In the genomic region with DNA sequence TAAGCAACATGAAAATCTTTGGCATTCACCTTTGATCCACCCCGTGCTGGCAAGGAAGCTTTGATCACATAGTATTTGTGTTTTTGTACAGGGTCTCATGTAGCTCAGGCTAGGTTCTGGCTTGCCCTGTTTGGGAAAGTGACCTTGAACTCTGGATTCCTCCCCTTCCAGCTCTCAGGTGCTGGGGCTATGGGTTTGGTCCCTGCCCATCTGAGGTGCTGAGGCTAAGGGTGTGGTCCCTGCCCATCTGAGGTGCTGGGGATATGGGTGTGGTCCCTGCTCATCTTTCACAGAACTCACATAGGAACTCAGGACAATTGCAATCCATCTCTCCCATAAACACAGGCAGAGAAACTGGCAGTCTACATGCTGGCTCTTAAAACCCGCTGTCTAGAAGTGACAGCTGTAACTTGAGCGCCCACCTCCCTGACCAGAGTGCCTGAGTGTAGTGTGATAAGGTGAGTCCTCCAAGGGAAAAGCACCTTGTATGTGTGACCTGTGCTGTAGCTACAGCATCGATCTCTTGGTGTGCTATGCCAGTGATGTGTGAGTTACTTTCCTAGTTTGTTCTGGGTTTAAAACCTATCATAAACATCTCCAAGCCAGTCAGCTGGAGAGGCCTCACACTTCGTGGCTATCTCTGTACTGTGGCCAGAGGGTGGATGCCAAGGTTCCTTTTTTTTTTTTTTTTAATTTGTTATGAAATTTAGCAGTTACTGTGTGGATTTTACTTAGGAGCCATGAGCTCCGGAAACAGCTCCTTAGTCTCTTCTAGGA, we compare ENCODE assay signal across 13 mouse cellular contexts.
DNase-seq lines count a peak whose midpoint lies in the region; ATAC-seq and TF ChIP-seq lines count a peak whose summit lies in the region.
"Had no signal": no experiment of that assay in that cellular context is flagged by ENCODE, and none has a peak within 500 bp of the region (broad histone marks: within the 10 kb centered on the region; RNA-seq: fewer than 3 reads in every experiment).

No protein-coding gene starts in this region.

- no peak for TF ChIP-seq CTCF in heart, postnatal 0 days (IDR thresholded peaks at IDR 0.05; ENCODE audit: low read depth)

- H3K27me3 ChIP-seq in forebrain, embryonic 13.5 days, result no peaks in the 10 kb centered on the region
- no peaks in the 10 kb centered on the region for H3K27me3 ChIP-seq in forebrain, embryonic 12.5 days
- no peaks in the 10 kb centered on the region for H3K27me3 ChIP-seq in lung, embryonic 15.5 days
- no peaks in the 10 kb centered on the region for H3K27me3 ChIP-seq in heart, postnatal 0 days (ENCODE audit: control insufficient read depth, insufficient read depth, low read length)
- H3K27me3 ChIP-seq: embryonic facial prominence, embryonic 13.5 days had no signal

- H3K36me3 ChIP-seq in forebrain, embryonic 13.5 days (ENCODE audit: poor library complexity, severe bottlenecking), result no peaks in the 10 kb centered on the region
- H3K36me3 ChIP-seq in forebrain, embryonic 12.5 days (replicated peaks), result no peaks in the 10 kb centered on the region
- H3K36me3 ChIP-seq in lung, embryonic 15.5 days, result no peaks in the 10 kb centered on the region
- H3K36me3 ChIP-seq in heart, postnatal 0 days (replicated peaks; ENCODE audit: control insufficient read depth, insufficient read depth, low read length), result no peaks in the 10 kb centered on the region
- H3K36me3 ChIP-seq: embryonic facial prominence, embryonic 13.5 days had no signal

- no peaks in the 10 kb centered on the region for H3K9me3 ChIP-seq in forebrain, embryonic 13.5 days (replicated peaks)
- H3K9me3 ChIP-seq in forebrain, embryonic 12.5 days, result no peaks in the 10 kb centered on the region
- H3K9me3 ChIP-seq in lung, embryonic 15.5 days, result no peaks in the 10 kb centered on the region
- no peaks in the 10 kb centered on the region for H3K9me3 ChIP-seq in heart, postnatal 0 days (replicated peaks; ENCODE audit: control insufficient read depth, low read length)
- H3K9me3 ChIP-seq: embryonic facial prominence, embryonic 13.5 days; G1E had no signal

- no peak overlapping the region for H3K4me3 ChIP-seq in forebrain, embryonic 13.5 days
- no peak overlapping the region for H3K4me3 ChIP-seq in forebrain, embryonic 12.5 days (replicated peaks)
- no peak overlapping the region for H3K4me3 ChIP-seq in lung, embryonic 15.5 days
- H3K4me3 ChIP-seq in heart, postnatal 0 days (ENCODE audit: low read depth, low read length), result no peak overlapping the region
- H3K4me3 ChIP-seq: embryonic facial prominence, embryonic 13.5 days had no signal

- no peak overlapping the region for H3K9ac ChIP-seq in forebrain, embryonic 13.5 days
- H3K9ac ChIP-seq in forebrain, embryonic 12.5 days, result no peak overlapping the region
- H3K9ac ChIP-seq in lung, embryonic 15.5 days, result no peak overlapping the region
- no peak overlapping the region; the same call in 1 of the 2 replicates for H3K9ac ChIP-seq in heart, postnatal 0 days (replicated peaks; ENCODE audit: low read depth, low read length)
- H3K9ac ChIP-seq: embryonic facial prominence, embryonic 13.5 days had no signal

- peaks cover 9% of the 10 kb centered on the region; the same call in 1 of the 2 replicates for H3K4me1 ChIP-seq in forebrain, embryonic 13.5 days
- peaks cover 4% of the 10 kb centered on the region for H3K4me1 ChIP-seq in forebrain, embryonic 12.5 days
- peaks cover 4% of the 10 kb centered on the region; the same call in 1 of the 2 replicates for H3K4me1 ChIP-seq in lung, embryonic 15.5 days
- peaks cover 7% of the 10 kb centered on the region for H3K4me1 ChIP-seq in heart, postnatal 0 days (ENCODE audit: control insufficient read depth, insufficient read depth)

- no peak overlapping the region for H3K27ac ChIP-seq in forebrain, embryonic 13.5 days
- H3K27ac ChIP-seq in forebrain, embryonic 12.5 days, result no peak overlapping the region
- H3K27ac ChIP-seq in lung, embryonic 15.5 days, result no peak overlapping the region
- peak overlapping the region; percentile 88 for H3K27ac ChIP-seq in heart, postnatal 0 days (ENCODE audit: low read depth)
- H3K27ac ChIP-seq: embryonic facial prominence, embryonic 13.5 days had no signal

- ATAC-seq in forebrain, embryonic 13.5 days, result peak; percentile 24; the same call in 1 of the 2 replicates
- ATAC-seq in forebrain, embryonic 12.5 days (ENCODE audit: low FRiP score), result no peak
- peak; percentile 81 for ATAC-seq in lung, embryonic 15.5 days (ENCODE audit: borderline replicate concordance, extremely low read depth, low FRiP score, low TSS enrichment)
- ATAC-seq in heart, postnatal 0 days (ENCODE audit: insufficient read depth, low read depth), result peak; percentile 72

- no peak overlapping the region for H3K4me2 ChIP-seq in forebrain, embryonic 13.5 days
- no peak overlapping the region for H3K4me2 ChIP-seq in forebrain, embryonic 12.5 days
- no peak overlapping the region for H3K4me2 ChIP-seq in lung, embryonic 15.5 days
- H3K4me2 ChIP-seq in heart, postnatal 0 days (ENCODE audit: low read depth, low read length), result peak overlapping the region; percentile 34
- H3K4me2 ChIP-seq: embryonic facial prominence, embryonic 13.5 days had no signal

- WGBS in forebrain, embryonic 13.5 days, result 86% methylated on average over 6 of the region's 6 CpGs
- 85% methylated on average over 6 of the region's 6 CpGs for WGBS in forebrain, embryonic 12.5 days
- 50% methylated on average over 6 of the region's 6 CpGs for WGBS in lung, embryonic 15.5 days
- 38% methylated on average over 6 of the region's 6 CpGs for WGBS in heart, postnatal 0 days

- TF ChIP-seq EP300 in heart, postnatal 0 days (IDR thresholded peaks at IDR 0.05; ENCODE audit: low read depth), result no peak

- no peak for DNase-seq in lung, postnatal 36 days
- peak; percentile 26 for DNase-seq in WW6 (ENCODE audit: low read depth, low spot score)
- peak; percentile 51 for DNase-seq in heart, postnatal 0 days (ENCODE audit: low spot score)
- no peak for DNase-seq in frontal cortex, postnatal 10 days (ENCODE audit: low spot score in 2 of 2)
- no peak for DNase-seq in cerebellum, postnatal 4 days (ENCODE audit: low spot score in 2 of 2)
- DNase-seq: cerebellum, adult 9-10 months; kidney, postnatal 25 days; right cerebral cortex, postnatal 25 days had no signal

Comparison
In these comparisons a context has a peak if more than half of its experiments do, and no peak if none do; other contexts are left out.
1. DNase-seq: peak in WW6 (single experiment) and heart, postnatal 0 days (single experiment); none in lung, postnatal 36 days (single experiment), frontal cortex, postnatal 10 days (0 of 2) and cerebellum, postnatal 4 days (0 of 2).